Mouse (Mus musculus): Measurements from ENCODE around the gene Cpb2. TPM values are rescaled to one million over a fixed set of nuclear protein-coding genes. Genes with fewer than 3 reads are reported as not detected.

Gene Cpb2
- total and polyA plus RNA-seq, 3 experiments, result not detected

GRCm38 (mm10) chr14:75218843-75219242 is 23.2 kb upstream of the Cpb2 start:
- no peak for TF ChIP-seq TAL1 (IDR thresholded peaks at IDR 0.05; ENCODE audit: low read length)
- TF ChIP-seq POLR2AphosphoS5 (IDR thresholded peaks at IDR 0.05; ENCODE audit: borderline replicate concordance, low read depth, low read length), result no peak
- TF ChIP-seq MXI1 (IDR thresholded peaks at IDR 0.05; ENCODE audit: low read depth, low read length), result no peak
- TF ChIP-seq MEF2A (IDR thresholded peaks at IDR 0.05; ENCODE audit: extremely low read depth, insufficient replicate concordance, low read depth, low read length, poor library complexity, severe bottlenecking), result no peak
- no peak for TF ChIP-seq ZKSCAN1 (IDR thresholded peaks at IDR 0.05; ENCODE audit: low read depth, low read length)
- no peak for TF ChIP-seq ZC3H11A (IDR thresholded peaks at IDR 0.05; ENCODE audit: low read depth, low read length)
- no peak for TF ChIP-seq TBP (IDR thresholded peaks at IDR 0.05; ENCODE audit: low read depth, low read length)
- no peak for TF ChIP-seq CHD1 (IDR thresholded peaks at IDR 0.05; ENCODE audit: low read depth, low read length)
- no peak for TF ChIP-seq USF2 (IDR thresholded peaks at IDR 0.05; ENCODE audit: borderline replicate concordance in 1 of 2, insufficient read depth in 1 of 2, low read depth in 1 of 2, low read length in 2 of 2)
- no peak for TF ChIP-seq SMC3 (IDR thresholded peaks at IDR 0.05; ENCODE audit: low read depth, low read length)
- TF ChIP-seq ZNF384 (IDR thresholded peaks at IDR 0.05; ENCODE audit: low read depth, low read length), result no peak
- TF ChIP-seq ZMIZ1 (IDR thresholded peaks at IDR 0.05; ENCODE audit: low read depth, low read length), result no peak
- TF ChIP-seq TCF12 (IDR thresholded peaks at IDR 0.05; ENCODE audit: low read depth, low read length), result no peak
- TF ChIP-seq E2F4 (IDR thresholded peaks at IDR 0.05; ENCODE audit: borderline replicate concordance, low read depth, low read length), result no peak
- no peak for TF ChIP-seq KAT2A (conservative IDR thresholded peaks at IDR 0.05; ENCODE audit: low read depth, low read length)
- H3K4me3 ChIP-seq (ENCODE audit: control insufficient read depth in 1 of 2, insufficient read depth in 1 of 2, low read depth in 2 of 2, low read length in 2 of 2), result no peak overlapping the region
- DNase-seq (ENCODE audit: low read depth, low spot score), result no peak
- H3K9ac ChIP-seq (ENCODE audit: control insufficient read depth, low read depth, low read length, poor library complexity, severe bottlenecking), result no peak overlapping the region
- no peak overlapping the region for H3K27ac ChIP-seq (ENCODE audit: control insufficient read depth, low read depth, low read length)
- H3K36me3 ChIP-seq (ENCODE audit: control insufficient read depth in 1 of 2, insufficient read depth in 2 of 2, low read length in 2 of 2), result peaks cover 0 to 7% of the 10 kb centered on the region in 2 experiments; a peak in 2 of 4 replicates
- H3K4me1 ChIP-seq (ENCODE audit: control insufficient read depth in 1 of 2, insufficient read depth in 2 of 2, low read length in 2 of 2), result no peaks in the 10 kb centered on the region
- no peaks in the 10 kb centered on the region for H3K79me2 ChIP-seq (ENCODE audit: control insufficient read depth, insufficient read depth, low read length, poor library complexity)
- no peaks in the 10 kb centered on the region for H3K9me3 ChIP-seq (replicated peaks; ENCODE audit: insufficient read depth, low read length)
- H3K27me3 ChIP-seq (ENCODE audit: control insufficient read depth in 1 of 2, insufficient read depth in 2 of 2, low read length in 2 of 2), result no peaks in the 10 kb centered on the region

DNA sequence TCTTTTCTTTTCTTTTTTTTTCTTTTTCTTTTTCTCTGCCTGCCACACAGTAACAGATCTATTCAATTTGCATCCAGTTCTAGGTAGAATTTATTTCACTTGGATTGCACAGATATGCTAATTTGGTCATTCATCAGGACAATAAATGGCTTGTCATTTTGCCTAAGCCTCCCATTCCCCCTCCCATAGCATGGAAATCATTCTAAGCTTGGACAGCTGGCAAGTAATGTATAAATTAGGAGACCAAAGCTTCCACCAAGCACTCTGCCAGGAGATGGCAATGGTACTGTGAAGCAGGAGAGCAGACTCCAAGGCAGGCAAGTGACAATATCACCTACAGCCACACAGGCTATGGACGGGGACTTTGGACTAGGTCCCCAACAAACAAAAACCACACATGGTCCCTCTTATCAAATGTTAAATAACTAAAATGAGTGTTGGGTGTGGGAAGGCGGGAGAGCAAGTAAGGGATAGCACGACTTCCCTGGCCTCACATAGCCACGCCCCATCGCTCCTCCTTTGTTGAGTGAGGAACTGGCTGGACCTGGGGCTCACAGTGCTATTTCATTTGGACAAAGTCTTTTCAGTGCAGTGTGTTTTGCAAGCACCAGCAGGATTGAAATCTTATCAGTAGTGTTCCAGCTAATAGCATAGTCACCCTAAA is 22.7 kb upstream of the Cpb2 start:
- no peak overlapping the region for H3K9ac ChIP-seq (ENCODE audit: control insufficient read depth, low read depth, low read length, poor library complexity, severe bottlenecking)
- H3K4me3 ChIP-seq (ENCODE audit: control insufficient read depth in 1 of 2, insufficient read depth in 1 of 2, low read depth in 2 of 2, low read length in 2 of 2), result no peak overlapping the region
- H3K27ac ChIP-seq (ENCODE audit: control insufficient read depth, low read depth, low read length), result no peak overlapping the region
- H3K27me3 ChIP-seq (ENCODE audit: control insufficient read depth in 1 of 2, insufficient read depth in 2 of 2, low read length in 2 of 2), result no peaks in the 10 kb centered on the region
- no peaks in the 10 kb centered on the region for H3K9me3 ChIP-seq (replicated peaks; ENCODE audit: insufficient read depth, low read length)
- H3K36me3 ChIP-seq (ENCODE audit: control insufficient read depth in 1 of 2, insufficient read depth in 2 of 2, low read length in 2 of 2), result peaks cover 0 to 8% of the 10 kb centered on the region in 2 experiments; a peak in 2 of 4 replicates
- no peaks in the 10 kb centered on the region for H3K4me1 ChIP-seq (ENCODE audit: control insufficient read depth in 1 of 2, insufficient read depth in 2 of 2, low read length in 2 of 2)
- DNase-seq (ENCODE audit: low read depth, low spot score), result no peak
- no peak for TF ChIP-seq USF2 (IDR thresholded peaks at IDR 0.05; ENCODE audit: borderline replicate concordance in 1 of 2, insufficient read depth in 1 of 2, low read depth in 1 of 2, low read length in 2 of 2)
- TF ChIP-seq TCF12 (IDR thresholded peaks at IDR 0.05; ENCODE audit: low read depth, low read length), result no peak
- no peak for TF ChIP-seq E2F4 (IDR thresholded peaks at IDR 0.05; ENCODE audit: borderline replicate concordance, low read depth, low read length)
- TF ChIP-seq SIN3A (IDR thresholded peaks at IDR 0.05; ENCODE audit: low read length), result no peak
- TF ChIP-seq ZC3H11A (IDR thresholded peaks at IDR 0.05; ENCODE audit: low read depth, low read length), result no peak
- TF ChIP-seq MAX (IDR thresholded peaks at IDR 0.05; ENCODE audit: low read length), result no peak
- no peak for TF ChIP-seq NRF1 (IDR thresholded peaks at IDR 0.05; ENCODE audit: insufficient read depth, low read depth, low read length, poor library complexity, severe bottlenecking)
- no peak for TF ChIP-seq ZNF384 (IDR thresholded peaks at IDR 0.05; ENCODE audit: low read depth, low read length)
- no peak for TF ChIP-seq NELFE (IDR thresholded peaks at IDR 0.05; ENCODE audit: low read depth, low read length)
- TF ChIP-seq HCFC1 (IDR thresholded peaks at IDR 0.05; ENCODE audit: low read depth, low read length), result no peak
- TF ChIP-seq BHLHE40 (IDR thresholded peaks at IDR 0.05; ENCODE audit: borderline replicate concordance, low read depth, low read length), result no peak
- no peak for TF ChIP-seq TBP (IDR thresholded peaks at IDR 0.05; ENCODE audit: low read depth, low read length)
- no peak for TF ChIP-seq GATA1 (IDR thresholded peaks at IDR 0.05; ENCODE audit: low read depth, low read length)
- no peak for TF ChIP-seq ETS1 (IDR thresholded peaks at IDR 0.05; ENCODE audit: low read depth, low read length)
- TF ChIP-seq CHD2 (IDR thresholded peaks at IDR 0.05; ENCODE audit: low read length), result no peak
- no peak for TF ChIP-seq MYC (IDR thresholded peaks at IDR 0.05; ENCODE audit: low read depth, low read length)
- no peak for TF ChIP-seq CTCF (IDR thresholded peaks at IDR 0.05 in 2 of 3, conservative IDR thresholded peaks at IDR 0.05 in 1 of 3; ENCODE audit: control insufficient read depth in 1 of 3, insufficient read depth in 1 of 3, low read depth in 2 of 3, low read length in 3 of 3, poor library complexity in 1 of 3, severe bottlenecking in 1 of 3)
- TF ChIP-seq UBTF (IDR thresholded peaks at IDR 0.05; ENCODE audit: borderline replicate concordance, insufficient read depth, low read depth, low read length), result no peak
- H3K79me2 ChIP-seq (ENCODE audit: control insufficient read depth, insufficient read depth, low read length, poor library complexity), result no peaks in the 10 kb centered on the region
